Mouse (Mus musculus) cerebellum, adult 11-12 months (tissue): Measurements from ENCODE around the gene Mesp2.
A peak's percentile ranks its signal among the peaks of the same experiment; 100 is the strongest.
"Not testable (repeated sequence)": the region's sequence is repeated elsewhere in the genome, so short reads cannot be mapped to it uniquely, and the experiment has no call there.

Experiments used
- DNase-seq: peaks from one replicate; pipeline ENCODE4 v3.0.0; 2022

Gene Mesp2

DNA sequence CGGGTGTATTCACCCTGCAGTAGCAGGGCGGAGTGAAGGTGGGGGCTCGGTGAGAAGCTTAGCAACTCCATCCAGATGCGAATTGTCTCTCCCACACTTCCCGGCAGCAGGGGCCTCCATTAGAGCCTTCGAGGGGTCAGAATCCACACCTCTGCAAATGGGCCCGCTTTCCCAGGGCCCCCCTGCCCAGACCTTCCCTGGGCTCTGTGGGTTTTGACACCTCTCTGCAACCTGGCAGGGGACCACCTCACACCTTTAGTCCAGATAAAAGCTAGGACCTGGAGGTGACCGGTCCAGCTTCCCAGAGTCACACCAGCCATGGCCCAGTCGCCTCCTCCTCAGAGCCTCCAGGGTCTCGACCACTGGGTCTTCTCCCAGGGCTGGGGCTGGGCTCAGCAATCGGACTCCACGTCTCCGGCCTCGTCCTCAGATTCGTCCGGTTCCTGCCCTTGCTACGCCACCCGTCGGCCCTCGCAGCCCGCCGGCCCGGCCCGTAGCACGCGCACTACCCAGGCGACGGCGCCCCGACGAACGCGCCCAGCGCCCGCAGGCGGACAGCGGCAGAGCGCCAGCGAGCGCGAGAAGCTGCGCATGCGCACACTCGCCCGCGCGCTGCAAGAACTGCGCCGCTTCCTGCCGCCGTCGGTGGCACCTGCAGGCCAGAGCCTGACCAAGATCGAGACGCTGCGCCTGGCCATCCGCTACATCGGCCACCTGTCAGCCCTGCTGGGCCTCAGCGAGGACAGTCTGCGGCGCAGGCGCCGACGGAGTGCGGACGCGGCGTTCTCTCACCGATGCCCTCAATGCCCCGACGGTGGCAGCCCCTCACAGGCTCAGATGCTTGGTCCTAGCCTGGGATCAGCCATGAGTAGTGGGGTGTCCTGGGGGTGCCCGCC lies at the start of gene Mesp2:
Mesp2 (plus strand) TSS at position 117 of the 896 bp plus-strand sequence.
- peak; percentile 12 for DNase-seq

DNA sequence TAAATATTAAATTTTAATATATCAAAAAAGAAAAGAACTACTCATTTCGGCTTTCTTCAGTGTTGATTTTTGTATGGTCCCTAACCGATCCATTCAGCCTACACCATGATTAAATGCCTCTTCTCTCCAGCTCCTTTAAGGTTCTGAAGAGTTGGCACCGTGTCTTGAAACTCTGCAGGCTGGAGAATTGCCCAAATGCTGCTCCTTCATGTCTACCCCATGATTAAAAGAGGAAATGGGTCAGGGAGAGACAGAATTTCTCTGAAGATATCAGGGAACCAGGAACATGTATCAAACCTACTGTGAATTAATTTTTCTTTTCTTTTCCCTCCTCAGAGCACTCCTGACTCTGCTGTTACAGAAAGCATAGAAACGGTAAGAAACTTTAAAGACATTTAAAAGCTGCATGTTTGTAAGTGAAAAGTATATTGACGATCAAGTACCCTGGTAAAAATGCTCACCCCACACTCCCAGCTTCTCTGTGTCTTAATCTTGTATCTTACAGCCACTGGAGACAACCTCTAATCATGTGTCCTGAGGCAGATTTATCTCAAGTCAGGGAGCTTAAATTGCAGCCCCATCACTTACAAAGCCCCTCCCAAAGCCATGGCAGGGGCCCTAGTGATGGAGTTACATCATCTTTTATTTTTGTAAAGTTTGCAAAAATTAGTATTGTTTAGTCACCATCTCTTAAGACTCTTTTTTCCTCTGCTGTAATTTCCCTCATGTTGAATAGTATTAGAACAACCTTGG lies 49.2 kb upstream of the Mesp2 start:
- DNase-seq = no peak

DNA sequence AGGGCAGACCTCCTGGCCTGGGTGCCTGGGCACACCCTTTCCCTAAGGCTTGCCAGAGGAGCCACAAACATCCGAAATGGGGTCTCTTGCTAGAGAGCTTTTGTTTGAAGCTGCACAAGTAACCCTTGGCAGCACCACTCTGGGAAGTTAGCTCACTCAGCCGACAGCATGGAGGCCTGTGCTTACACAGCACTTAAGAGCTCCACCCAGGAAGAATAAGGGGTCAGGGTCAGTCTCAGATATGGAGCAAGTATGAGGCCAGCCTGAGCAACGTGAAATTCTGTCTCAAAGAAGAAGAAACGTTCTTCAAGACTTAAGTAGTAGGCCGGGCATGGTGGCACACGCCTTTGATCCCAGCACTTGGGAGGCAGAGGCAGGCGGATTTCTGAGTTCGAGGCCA lies 48.4 kb upstream of the Mesp2 start:
- DNase-seq = no peak

DNA sequence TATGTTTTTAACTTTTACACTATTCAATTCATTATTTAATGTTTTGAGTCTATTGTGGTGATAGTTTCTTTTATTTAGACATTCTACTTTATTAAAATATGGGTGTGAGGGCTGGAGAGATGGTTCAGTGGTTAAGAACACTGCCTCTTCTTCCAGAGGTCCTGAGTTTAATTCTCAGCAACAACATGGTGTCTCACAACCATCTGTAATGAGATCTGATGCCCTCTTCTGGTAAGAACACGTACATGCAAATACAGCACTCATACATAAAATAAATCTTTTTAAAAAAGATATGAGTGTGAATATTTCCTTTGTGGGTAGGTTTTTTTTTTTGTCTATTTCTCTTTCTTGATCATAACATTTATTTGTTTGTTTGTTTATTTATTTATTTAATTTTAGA lies 44.5 kb upstream of the Mesp2 start:
- DNase-seq = no peak

DNA sequence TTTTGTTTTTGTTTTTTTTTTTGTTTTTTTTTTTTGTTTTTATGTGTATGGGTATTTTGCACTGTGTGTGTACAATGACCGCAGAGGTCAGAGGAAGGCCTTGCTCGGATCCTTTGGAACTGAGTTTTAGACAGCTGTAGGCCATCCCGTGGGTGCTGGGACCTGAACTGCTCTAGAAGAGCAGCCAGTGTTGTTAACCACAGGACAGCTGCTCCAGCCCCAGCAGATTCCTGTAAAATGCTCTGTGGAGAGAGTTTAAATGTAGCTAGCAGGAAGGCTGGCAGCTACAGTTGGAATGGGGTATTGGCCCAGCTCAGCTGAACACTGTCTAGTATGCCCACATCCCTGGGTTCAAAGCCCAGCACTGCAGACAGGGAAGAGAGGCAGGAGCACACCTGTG lies 40.9 kb upstream of the Mesp2 start:
- DNase-seq = no peak

DNA sequence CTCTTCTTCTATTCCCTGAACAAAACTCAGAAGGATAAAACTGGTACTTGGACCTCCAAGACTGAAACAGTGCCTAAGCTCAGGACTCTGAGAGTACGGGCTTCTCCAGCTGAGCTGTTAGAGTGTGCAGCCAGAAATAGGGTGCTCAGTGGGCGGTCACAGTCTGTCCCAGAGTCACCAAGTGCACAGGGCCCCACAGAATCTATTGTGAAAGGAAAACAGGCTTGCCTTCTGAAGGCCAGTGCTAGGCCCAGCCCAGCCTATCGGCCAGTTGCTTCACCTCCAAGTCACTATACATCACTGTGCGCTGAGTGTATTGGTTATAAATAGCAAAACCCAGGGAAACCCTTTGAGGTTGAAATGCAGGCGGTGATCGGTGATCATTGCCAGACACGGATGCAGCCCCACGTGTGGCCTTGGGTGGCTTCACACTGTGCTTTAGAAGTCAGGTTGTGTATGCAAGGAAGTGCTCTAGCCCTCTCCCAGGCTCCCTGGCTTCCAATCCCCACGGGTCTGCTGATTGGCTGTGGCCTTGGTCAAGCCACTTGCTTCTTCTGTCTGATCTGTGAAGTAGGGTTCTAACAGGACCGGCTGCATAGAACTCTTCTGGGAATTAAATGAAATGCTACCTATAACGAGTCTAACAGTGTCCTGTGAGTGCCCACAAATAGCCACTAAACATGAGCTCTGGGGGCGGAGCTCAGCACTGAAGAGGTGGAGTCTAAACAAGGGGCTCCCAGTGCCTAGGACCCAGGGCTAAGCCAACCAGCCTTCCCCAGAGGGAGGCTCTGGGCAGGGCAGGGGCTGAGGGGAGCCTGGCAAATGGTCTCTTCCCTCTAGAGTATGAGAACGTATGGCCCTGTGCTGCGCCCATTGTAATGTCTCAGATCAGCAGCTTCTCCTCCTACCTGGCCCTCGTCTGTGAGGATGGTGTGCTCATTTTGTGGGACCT lies 38.7 kb upstream of the Mesp2 start:
- DNase-seq = no peak

DNA sequence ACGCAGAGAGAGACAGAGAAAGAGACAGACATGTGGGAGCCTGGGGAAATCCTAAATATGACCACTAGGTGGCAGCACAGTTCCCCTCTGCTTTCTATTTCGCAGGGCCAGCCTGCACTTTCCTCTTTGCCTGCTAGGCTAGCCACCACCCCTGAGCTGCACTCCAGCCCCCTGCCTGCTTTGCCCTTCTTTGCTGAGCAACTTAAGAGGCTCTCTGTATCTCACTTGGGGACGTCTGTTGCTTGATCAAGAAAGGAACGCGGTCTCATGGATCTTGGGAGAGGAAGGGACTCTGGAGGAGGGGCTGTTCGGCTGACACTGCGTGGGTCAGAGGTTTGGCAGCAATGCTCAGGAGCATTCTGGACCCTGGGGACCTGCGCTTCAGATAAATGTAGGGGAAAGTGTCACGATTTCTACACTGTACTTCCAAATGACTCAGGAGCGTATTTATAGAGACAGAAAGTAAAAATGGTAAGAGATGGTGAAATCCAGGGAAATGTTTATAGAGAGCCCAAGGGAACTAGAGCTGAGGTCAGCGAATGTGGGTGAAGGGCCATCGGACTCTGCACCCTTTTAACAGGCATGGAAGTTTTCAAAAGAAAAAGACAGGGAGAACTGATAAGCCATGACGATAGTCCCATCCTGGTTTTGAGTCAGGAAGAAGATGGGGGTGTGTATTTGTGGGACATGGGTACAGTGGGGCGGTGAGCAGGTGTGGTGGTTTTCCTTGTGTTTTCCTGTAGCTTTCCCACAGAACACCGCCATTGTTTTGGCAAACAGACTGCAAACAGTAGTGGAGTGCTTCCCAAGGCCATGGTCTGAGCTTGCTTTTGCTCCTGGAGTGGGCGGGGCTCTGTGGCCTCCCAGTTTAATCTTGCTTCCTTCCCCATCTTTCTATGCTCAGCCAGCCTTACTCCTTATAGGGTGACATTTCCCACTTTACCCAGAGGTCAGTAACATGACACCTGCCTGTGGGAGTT lies 29.6 kb upstream of the Mesp2 start:
- DNase-seq = peak; percentile 24

DNA sequence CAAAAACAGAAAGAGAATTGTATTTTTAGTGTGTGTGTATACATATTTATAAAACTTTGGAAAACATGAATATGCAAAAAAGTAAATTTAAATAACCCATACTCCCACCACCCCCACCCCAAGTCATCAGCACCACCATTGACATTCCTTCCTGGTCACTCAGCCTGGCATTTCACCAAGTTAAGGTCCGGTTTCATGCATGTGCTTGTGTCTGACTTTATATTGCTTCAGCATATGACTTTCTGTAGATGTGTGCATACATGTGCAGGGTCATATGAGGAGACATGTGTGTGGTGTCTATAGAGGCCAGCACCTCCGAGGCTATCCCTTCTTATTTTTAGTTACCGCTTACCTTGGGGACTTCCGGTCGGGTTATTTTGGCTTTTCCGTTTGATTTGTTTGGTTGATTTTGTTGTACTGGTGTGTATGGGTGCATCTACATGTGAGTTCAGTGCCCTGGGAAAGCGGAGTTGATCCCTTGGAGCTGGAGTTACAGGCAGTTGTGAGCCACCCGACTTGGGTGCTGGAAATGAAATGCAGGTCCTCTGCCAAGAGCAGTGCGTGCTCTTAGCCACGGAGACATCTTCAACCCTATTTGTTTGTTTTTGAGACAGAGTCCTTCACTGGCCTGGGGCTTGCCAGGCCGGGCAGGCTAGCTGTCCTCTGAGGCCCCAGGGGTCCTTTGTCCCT lies 28.6 kb upstream of the Mesp2 start:
- DNase-seq = no peak

GRCm38 (mm10) chr7:79782516-79782855 lies 28.0 kb upstream of the Mesp2 start:
- no peak for DNase-seq

DNA sequence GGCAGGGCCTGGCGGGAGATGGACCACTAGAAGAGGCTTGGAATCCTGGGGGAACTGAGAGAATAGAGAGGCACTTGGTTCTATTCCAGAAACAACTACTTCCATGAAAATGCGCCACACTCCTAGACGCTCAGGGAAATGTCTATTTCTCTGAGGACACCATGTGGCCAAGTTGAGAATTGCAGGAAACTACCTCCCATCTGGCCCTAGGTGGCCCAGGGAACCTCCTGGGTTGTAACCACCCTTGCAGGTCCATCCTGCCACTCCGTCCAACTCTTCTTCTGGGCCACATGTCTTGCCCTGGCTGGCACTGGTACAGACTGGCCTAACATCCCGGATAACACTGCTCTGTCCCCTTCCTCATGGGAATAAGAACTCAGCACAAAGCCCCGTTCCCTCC lies 24.2 kb upstream of the Mesp2 start:
- DNase-seq = peak; percentile 37

DNA sequence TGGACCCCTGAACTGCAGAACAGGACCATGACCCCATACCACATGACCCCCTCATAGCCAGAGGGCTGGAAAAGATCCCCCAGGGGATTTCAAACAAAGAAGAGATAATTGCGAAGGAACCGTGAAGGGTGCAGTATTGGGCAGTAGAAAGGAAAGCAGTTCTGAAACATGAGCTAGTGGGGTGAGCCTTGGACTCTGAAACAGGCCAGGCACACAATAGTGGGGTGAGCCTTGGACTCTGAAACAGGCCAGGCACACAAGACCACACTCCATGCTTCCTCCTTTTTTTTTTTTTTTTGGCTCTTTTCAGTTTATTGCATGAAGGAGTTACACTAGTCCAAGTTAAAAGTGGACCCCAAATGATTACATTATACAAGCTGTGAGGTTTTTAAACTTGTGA lies 20.7 kb upstream of the Mesp2 start:
- not testable (repeated sequence) for DNase-seq

- DNase-seq = no peak
Observed at GRCm38 (mm10) chr7:79792635-79793421, 17.7 kb upstream of the Mesp2 start.

GRCm38 (mm10) chr7:79793688-79794087 lies 16.8 kb upstream of the Mesp2 start, which contains the start of gene Mesp1:
TSS of gene Mesp1 (minus strand) at chr7:79793788.
- DNase-seq = no peak

- no peak for DNase-seq
Observed at GRCm38 (mm10) chr7:79798606-79799005, 11.9 kb upstream of the Mesp2 start.

- DNase-seq = peak; percentile 31
Observed at GRCm38 (mm10) chr7:79799048-79799447, 11.5 kb upstream of the Mesp2 start.

DNA sequence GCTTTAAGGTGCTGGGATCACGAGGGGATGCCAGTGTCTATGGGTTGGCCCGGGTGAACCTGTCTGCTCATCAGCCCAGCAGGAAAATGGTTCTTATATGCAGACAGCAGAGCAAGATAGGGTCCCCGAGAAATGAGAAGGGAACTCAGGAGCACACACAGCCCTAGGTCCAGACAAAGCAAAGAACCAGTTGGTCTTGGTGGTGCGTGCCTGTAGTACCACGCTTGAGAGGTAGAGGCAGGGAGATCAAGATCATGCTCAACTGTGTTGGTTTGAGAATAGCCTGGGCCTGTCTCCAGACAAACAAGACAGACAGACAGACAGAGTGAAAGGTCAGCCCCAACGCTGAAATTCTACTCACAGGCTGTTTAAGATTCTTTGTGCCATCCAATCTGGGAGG lies 11.0 kb upstream of the Mesp2 start:
- no peak for DNase-seq

GRCm38 (mm10) chr7:79800336-79800735 lies 10.2 kb upstream of the Mesp2 start:
- no peak for DNase-seq

GRCm38 (mm10) chr7:79801391-79801790 lies 9.1 kb upstream of the Mesp2 start:
- DNase-seq = no peak

- DNase-seq = no peak
Observed at GRCm38 (mm10) chr7:79802037-79802436, 8.5 kb upstream of the Mesp2 start.

- DNase-seq = no peak
Observed at GRCm38 (mm10) chr7:79803887-79804286, 6.6 kb upstream of the Mesp2 start.
